Mouse (Mus musculus) CH12.LX (cell line): ENCODE measurements at regions not wholly inside any gene's neighbourhood (a gene's known extent, or its start where the extent isn't known, plus 50 kb on each side); places are given as distances from the start of the nearest gene placed in this dataset.

Experiments used
- DNase-seq: peaks from one replicate; pipeline ENCODE4 v3.0.0-alpha.2; 2013; ENCODE audit errors: extremely low read depth
- H3K27ac ChIP-seq: 2 replicates; pipeline ENCODE4 v1.5.1; 2012; ENCODE audit warnings: low read depth, mild to moderate bottlenecking, control low read depth, moderate library complexity; ENCODE audit not compliant: insufficient read depth
- H3K27me3 ChIP-seq: replicated peaks from 2 replicates; pipeline ENCODE3; 2012; ENCODE audit warnings: inconsistent platforms
- H3K36me3 ChIP-seq, 2 experiments: replicated peaks in 1 of 2; 2 replicates each; pipeline versions ENCODE3 to v1.6.1; 2012; ENCODE audit warnings: inconsistent platforms in 1 of 2, low read length in 1 of 2, mild to moderate bottlenecking in 1 of 2, mixed read lengths in 1 of 2, moderate library complexity in 1 of 2; ENCODE audit not compliant: control insufficient read depth in 1 of 2, insufficient read depth in 1 of 2
- H3K4me1 ChIP-seq, 2 experiments: 2 replicates each; pipeline ENCODE4 v1.6.1; 2012; ENCODE audit warnings: inconsistent platforms in 1 of 2, moderate library complexity in 1 of 2; ENCODE audit not compliant: insufficient read depth in 2 of 2, control insufficient read depth in 1 of 2
- H3K4me2 ChIP-seq: 2 replicates; pipeline ENCODE4 v1.6.1; 2012; ENCODE audit warnings: low read depth, mild to moderate bottlenecking, control low read depth; ENCODE audit not compliant: poor library complexity, insufficient read depth, severe bottlenecking
- H3K4me3 ChIP-seq, 3 experiments: fragments of 150-350 bp in 1 of 3; sonication (generic) in 1 of 3; replicated peaks in 1 of 3; 2 replicates each; pipeline versions ENCODE3 to v1.5.1; 2011 to 2012; ENCODE audit warnings: low read depth in 2 of 3, low read length in 2 of 3, mild to moderate bottlenecking in 2 of 3, moderate library complexity in 2 of 3, control low read depth in 1 of 3, improper control_type of control experiment in 1 of 3, inconsistent platforms in 1 of 3, mixed read lengths in 1 of 3; ENCODE audit not compliant: poor library complexity in 1 of 3
- H3K79me2 ChIP-seq: replicated peaks from 2 replicates; pipeline ENCODE4 v1.6.1; 2012; ENCODE audit warnings: mild to moderate bottlenecking, moderate library complexity; ENCODE audit not compliant: control insufficient read depth, poor library complexity, insufficient read depth, severe bottlenecking; ENCODE audit errors: extremely low read depth
- H3K9ac ChIP-seq: 2 replicates; pipeline ENCODE4 v1.6.1; 2012; ENCODE audit warnings: low read depth, mild to moderate bottlenecking, control low read depth, moderate library complexity; ENCODE audit not compliant: insufficient read depth
- H3K9me3 ChIP-seq: replicated peaks from 2 replicates; pipeline ENCODE3; 2012; ENCODE audit warnings: low read length, inconsistent platforms, mixed read lengths
- BHLHE40 ChIP-seq: IDR thresholded peaks from 2 replicates; pipeline ENCODE4 v1.6.1; 2011; ENCODE audit warnings: mild to moderate bottlenecking, low read depth, low read length, improper control_type of control experiment
- CHD2 ChIP-seq: IDR thresholded peaks from 2 replicates; pipeline ENCODE4 v1.6.1; 2011; ENCODE audit warnings: low read length, improper control_type of control experiment
- CTCF ChIP-seq, 2 experiments: IDR thresholded peaks in 1 of 2; conservative IDR thresholded peaks in 1 of 2; 2 replicates each; pipeline ENCODE4 v1.5.1; 2011 to 2012; ENCODE audit warnings: low read depth in 2 of 2, low read length in 2 of 2, improper control_type of control experiment in 1 of 2, inconsistent platforms in 1 of 2, mild to moderate bottlenecking in 1 of 2, moderate library complexity in 1 of 2
- ELF1 ChIP-seq: IDR thresholded peaks from 2 replicates; pipeline ENCODE4 v1.6.1; 2014; ENCODE audit warnings: low read depth, mild to moderate bottlenecking, inconsistent platforms, low read length, improper control_type of control experiment
- ETS1 ChIP-seq: conservative IDR thresholded peaks from 2 replicates; pipeline ENCODE4 v1.6.1; 2012; ENCODE audit warnings: low read depth, mild to moderate bottlenecking, inconsistent platforms, low read length, improper control_type of control experiment, moderate library complexity
- GABPA ChIP-seq: IDR thresholded peaks from 2 replicates; pipeline ENCODE4 v1.6.1; 2012; ENCODE audit warnings: low read depth, low read length, improper control_type of control experiment, inconsistent platforms; ENCODE audit not compliant: insufficient replicate concordance
- HCFC1 ChIP-seq: IDR thresholded peaks from 2 replicates; pipeline ENCODE4 v1.6.1; 2012; ENCODE audit warnings: low read depth, mild to moderate bottlenecking, inconsistent platforms, low read length, improper control_type of control experiment
- IRF4 ChIP-seq: IDR thresholded peaks from 2 replicates; pipeline ENCODE4 v1.6.1; 2014; ENCODE audit warnings: low read depth, mild to moderate bottlenecking, inconsistent platforms, low read length, improper control_type of control experiment
- JUN ChIP-seq: IDR thresholded peaks from 2 replicates; pipeline ENCODE4 v1.6.1; 2011; ENCODE audit warnings: low read depth, mild to moderate bottlenecking, low read length, improper control_type of control experiment, moderate library complexity; ENCODE audit not compliant: insufficient read depth
- JUND ChIP-seq: conservative IDR thresholded peaks from 2 replicates; pipeline ENCODE4 v1.6.1; 2011; ENCODE audit warnings: low read depth, low read length, improper control_type of control experiment
- KAT2A ChIP-seq: IDR thresholded peaks from 2 replicates; pipeline ENCODE4 v1.6.1; 2012; ENCODE audit warnings: low read length, improper control_type of control experiment, inconsistent platforms; ENCODE audit not compliant: insufficient replicate concordance
- MAFK ChIP-seq: IDR thresholded peaks from 2 replicates; pipeline ENCODE4 v1.6.1; 2011; ENCODE audit warnings: low read length, improper control_type of control experiment; ENCODE audit not compliant: insufficient replicate concordance
- MAZ ChIP-seq: IDR thresholded peaks from 2 replicates; pipeline ENCODE4 v1.6.1; 2012; ENCODE audit warnings: low read depth, mild to moderate bottlenecking, inconsistent platforms, low read length, improper control_type of control experiment, moderate library complexity
- MEF2A ChIP-seq: IDR thresholded peaks from 2 replicates; pipeline ENCODE4 v1.6.1; 2014; ENCODE audit warnings: low read depth, mild to moderate bottlenecking, inconsistent platforms, low read length, improper control_type of control experiment, borderline replicate concordance
- MXI1 ChIP-seq: IDR thresholded peaks from 2 replicates; pipeline ENCODE4 v1.6.1; 2011; ENCODE audit warnings: mild to moderate bottlenecking, low read depth, low read length, improper control_type of control experiment
- MYC ChIP-seq: IDR thresholded peaks from 2 replicates; pipeline ENCODE4 v1.6.1; 2011; ENCODE audit warnings: low read depth, mild to moderate bottlenecking, improper control_type of control experiment, low read length
- RAD21 ChIP-seq: IDR thresholded peaks from 2 replicates; pipeline ENCODE4 v1.6.1; 2011; ENCODE audit warnings: low read depth, mild to moderate bottlenecking, low read length, improper control_type of control experiment, moderate library complexity
- SIN3A ChIP-seq: IDR thresholded peaks from 2 replicates; pipeline ENCODE4 v1.6.1; 2012; ENCODE audit warnings: low read length, improper control_type of control experiment, inconsistent platforms
- SMC3 ChIP-seq: IDR thresholded peaks from 2 replicates; pipeline ENCODE4 v1.6.1; 2011; ENCODE audit warnings: low read depth, low read length, improper control_type of control experiment
- TBP ChIP-seq: conservative IDR thresholded peaks from 2 replicates; pipeline ENCODE4 v1.6.1; 2011; ENCODE audit warnings: low read depth, low read length, improper control_type of control experiment
- USF2 ChIP-seq: conservative IDR thresholded peaks from 2 replicates; pipeline ENCODE4 v1.6.1; 2011; ENCODE audit warnings: low read depth, low read length, improper control_type of control experiment
- ZKSCAN1 ChIP-seq: IDR thresholded peaks from 2 replicates; pipeline ENCODE4 v1.6.1; 2012; ENCODE audit warnings: low read depth, inconsistent platforms, low read length, improper control_type of control experiment, borderline replicate concordance
- ZMIZ1 ChIP-seq: IDR thresholded peaks from 2 replicates; pipeline ENCODE4 v1.6.1; 2012; ENCODE audit warnings: low read depth, mild to moderate bottlenecking, inconsistent platforms, low read length, improper control_type of control experiment
- dilution Hi-C: fragments of 300-500 bp; cut with MboI; formaldehyde crosslinking; loops from 2 replicates; pipeline ENCODE4 v1.14.3; 2020; ENCODE audit warnings: low sequenced_read_pairs; ENCODE audit not compliant: extremely low pct_unique_long_range_greater_than_20kb, extremely low pct_ligation_motif_present
- in situ Hi-C: fragments of 300-500 bp; cut with MboI; formaldehyde crosslinking; loops from 3 replicates; pipeline ENCODE4 v1.14.3; 2019; ENCODE audit warnings: low sequenced_read_pairs, low pct_ligation_motif_present, low pct_unique_long_range_greater_than_20kb, mixed read lengths

DNA sequence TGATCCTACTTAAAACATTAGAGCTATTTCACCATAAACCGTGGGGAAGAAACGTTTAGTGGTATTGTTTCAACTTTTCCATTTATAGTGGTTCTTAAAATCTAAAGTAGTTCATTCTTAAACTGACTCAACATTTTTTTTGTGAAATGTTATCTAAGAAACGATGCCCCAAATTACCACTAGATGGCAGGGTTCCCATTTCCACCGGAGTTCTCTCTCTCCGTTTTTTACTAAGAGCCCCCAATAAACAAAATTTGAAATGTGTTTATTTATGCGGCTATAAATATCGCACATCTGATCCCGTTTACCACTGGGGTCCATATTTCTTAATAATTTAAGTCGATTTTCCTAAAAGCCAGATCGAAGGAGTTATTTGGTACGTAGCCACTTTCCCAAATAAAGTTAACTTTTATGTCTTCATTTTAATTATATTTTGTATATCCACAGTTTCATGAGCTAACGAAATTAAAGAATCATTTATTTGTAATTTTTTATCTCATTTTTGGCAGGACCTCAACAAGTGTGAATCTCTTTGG is 586.5 kb upstream of the Lcorl start (continued):
- TF ChIP-seq RAD21 (peak; percentile 52), MEF2A (no peak), SIN3A (no peak), TBP (no peak), MAZ (no peak), SMC3 (peak; percentile 34), USF2 (no peak), JUND (no peak), HCFC1 (no peak)

DNA sequence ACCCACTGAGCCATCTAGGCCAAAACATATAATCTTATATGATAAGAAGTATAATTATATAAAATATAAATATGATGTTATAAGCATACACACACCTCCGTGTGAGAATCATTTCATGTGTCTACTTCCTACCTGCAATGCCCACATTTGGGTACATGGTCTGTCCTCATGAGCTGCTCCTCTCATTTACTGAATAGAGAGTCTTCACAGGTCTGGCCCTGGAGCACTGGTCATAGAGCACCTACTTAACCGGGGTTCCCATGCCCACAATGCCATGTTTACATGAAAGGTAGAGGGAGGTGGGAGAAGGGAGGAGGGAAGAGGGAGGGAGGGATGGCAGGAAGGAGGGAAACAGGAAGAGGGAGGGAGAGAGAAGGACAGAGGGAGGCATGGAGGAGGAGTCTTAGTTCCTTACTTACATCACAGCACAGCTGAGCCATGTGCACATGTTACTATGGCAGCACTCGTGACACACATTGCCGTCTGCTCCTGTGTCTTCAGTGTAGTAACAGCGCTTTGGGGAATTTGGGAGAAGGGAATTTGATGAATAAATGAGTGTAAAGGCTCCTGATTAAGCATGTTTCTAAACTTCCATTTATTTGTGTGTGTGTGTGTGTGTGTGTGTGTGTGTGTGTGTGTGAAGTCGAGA is 585.3 kb upstream of the Lcorl start:
- H3K4me3 ChIP-seq: no peak overlapping the region
- no peak overlapping the region for H3K9ac ChIP-seq
- H3K79me2 ChIP-seq: no peaks in the 10 kb centered on the region
- H3K4me2 ChIP-seq: no peak overlapping the region
- no peak for DNase-seq
- no peaks in the 10 kb centered on the region for H3K4me1 ChIP-seq
- H3K9me3 ChIP-seq: no peaks in the 10 kb centered on the region
- no peak for TF ChIP-seq BHLHE40
- no peak for TF ChIP-seq ZMIZ1
- no peak for TF ChIP-seq USF2
- dilution Hi-C loops (no loop called here), in situ Hi-C loops (no loop called here)
- H3K27me3 ChIP-seq: no peaks in the 10 kb centered on the region
- no peaks in the 10 kb centered on the region for H3K36me3 ChIP-seq
- H3K27ac ChIP-seq: no peak overlapping the region

DNA sequence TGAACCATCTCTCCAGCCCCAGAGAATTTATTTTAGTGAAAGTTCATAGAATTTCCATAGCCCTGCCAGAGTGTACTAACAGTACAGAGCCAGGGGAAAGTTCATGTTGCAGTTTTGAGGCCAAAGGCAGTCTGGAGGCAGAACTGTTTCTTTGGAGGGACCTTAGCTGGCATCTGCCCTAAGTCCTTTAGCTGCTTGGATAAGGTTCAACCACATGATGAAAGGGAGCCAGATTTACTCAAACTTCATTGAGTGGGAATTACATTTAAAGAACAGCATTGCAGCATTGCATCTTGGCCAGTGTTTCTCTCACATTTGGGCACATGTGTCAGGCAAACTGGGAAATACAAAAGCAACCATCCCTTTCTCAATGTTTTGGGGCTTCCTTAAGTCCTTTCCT is 584.3 kb upstream of the Lcorl start:
- dilution Hi-C loops: no loop called here
- no peaks in the 10 kb centered on the region for H3K79me2 ChIP-seq
- H3K36me3 ChIP-seq: no peaks in the 10 kb centered on the region
- no peak overlapping the region for H3K4me3 ChIP-seq
- in situ Hi-C loops: no loop called here
- H3K9me3 ChIP-seq: no peaks in the 10 kb centered on the region
- H3K27me3 ChIP-seq: no peaks in the 10 kb centered on the region
- H3K9ac ChIP-seq: no peak overlapping the region
- no peaks in the 10 kb centered on the region for H3K4me1 ChIP-seq
- no peak overlapping the region for H3K27ac ChIP-seq
- TF ChIP-seq MYC (no peak), CHD2 (no peak), MXI1 (no peak), RAD21 (no peak), MAZ (no peak), BHLHE40 (no peak), ELF1 (no peak), ZKSCAN1 (no peak), SMC3 (no peak), IRF4 (no peak), CTCF (conservative IDR thresholded peaks at IDR 0.05 in 1 of 2, IDR thresholded peaks at IDR 0.05 in 1 of 2; ENCODE audit: low read depth in 2 of 2, low read length in 2 of 2) (no peak), MAFK (no peak), MEF2A (no peak), JUND (no peak), KAT2A (no peak), ETS1 (no peak), JUN (no peak), GABPA (no peak)
- DNase-seq: no peak
- H3K4me2 ChIP-seq: no peak overlapping the region
